Mouse (Mus musculus) liver, adult 2 months (tissue): Measurements from ENCODE around the gene Dolk.

Experiments used
- CTCF ChIP-seq: fragments of 200-500 bp; IDR thresholded peaks from 2 replicates; pipeline ENCODE4 v1.5.1; 2011; ENCODE audit warnings: low read depth, low read length, control low read depth
- POLR2A ChIP-seq: fragments of 200-500 bp; IDR thresholded peaks from 2 replicates; pipeline ENCODE4 v1.6.1; 2011; ENCODE audit warnings: low read length, control low read depth; ENCODE audit not compliant: insufficient read depth; ENCODE audit errors: extremely low read depth

DNA sequence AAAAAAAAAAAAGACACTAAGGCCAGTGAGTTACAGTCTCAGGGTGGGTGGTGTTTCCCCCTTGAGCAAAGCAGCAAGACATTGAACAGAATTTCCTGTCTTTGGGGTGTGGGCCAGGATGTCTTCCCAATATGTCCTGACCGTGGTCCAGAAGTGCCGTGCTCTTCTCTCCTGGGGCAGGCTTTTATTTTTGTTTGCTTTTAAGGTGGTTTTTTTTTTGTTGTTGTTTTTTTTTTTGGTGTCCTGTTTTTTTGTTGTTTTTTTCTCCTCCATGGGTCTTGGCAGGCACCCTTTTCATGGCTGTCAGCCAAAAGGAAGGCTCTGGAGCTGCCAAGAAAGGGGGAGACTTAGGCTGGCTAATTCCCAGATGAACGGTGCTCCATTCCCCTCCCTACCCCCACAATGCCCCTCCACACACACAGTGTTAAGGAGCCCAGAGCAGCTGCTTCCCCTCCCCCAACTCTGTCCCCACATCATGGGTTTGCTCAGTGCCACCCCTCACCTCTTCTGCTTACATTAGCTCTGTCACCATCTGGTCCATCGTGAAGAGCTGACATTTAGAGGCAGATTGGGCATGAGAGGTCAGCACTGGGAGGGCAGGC lies 23.2 kb downstream of the Dolk start:
- TF ChIP-seq CTCF: no peak
- no peak for TF ChIP-seq POLR2A
